Mouse (Mus musculus): ENCODE measurements at regions not wholly inside any gene's neighbourhood (a gene's known extent, or its start where the extent isn't known, plus 50 kb on each side); places are given as distances from the start of the nearest gene placed in this dataset.

DNA sequence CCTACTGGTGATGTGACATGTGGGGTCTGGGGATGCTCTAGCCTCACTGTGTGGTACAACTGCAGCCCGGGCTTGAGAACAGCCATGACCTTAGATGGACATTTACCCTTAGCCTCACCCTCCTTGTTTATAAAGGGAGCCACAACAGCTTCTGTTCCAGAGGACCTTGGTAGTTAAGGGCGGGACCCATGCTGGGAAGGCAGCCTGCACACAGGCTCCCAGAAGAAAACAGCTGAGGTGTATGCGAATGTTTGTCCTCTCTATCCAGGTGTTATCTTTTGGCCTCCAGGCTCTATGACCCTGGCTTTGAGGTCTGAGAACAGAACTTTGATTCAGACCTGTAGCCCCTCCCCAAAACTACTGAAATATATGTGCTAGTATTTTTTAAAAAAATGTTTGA, 102.1 kb upstream of the Mki67 start:
- no peak for DNase-seq (ENCODE audit: low read depth, low spot score)

DNA sequence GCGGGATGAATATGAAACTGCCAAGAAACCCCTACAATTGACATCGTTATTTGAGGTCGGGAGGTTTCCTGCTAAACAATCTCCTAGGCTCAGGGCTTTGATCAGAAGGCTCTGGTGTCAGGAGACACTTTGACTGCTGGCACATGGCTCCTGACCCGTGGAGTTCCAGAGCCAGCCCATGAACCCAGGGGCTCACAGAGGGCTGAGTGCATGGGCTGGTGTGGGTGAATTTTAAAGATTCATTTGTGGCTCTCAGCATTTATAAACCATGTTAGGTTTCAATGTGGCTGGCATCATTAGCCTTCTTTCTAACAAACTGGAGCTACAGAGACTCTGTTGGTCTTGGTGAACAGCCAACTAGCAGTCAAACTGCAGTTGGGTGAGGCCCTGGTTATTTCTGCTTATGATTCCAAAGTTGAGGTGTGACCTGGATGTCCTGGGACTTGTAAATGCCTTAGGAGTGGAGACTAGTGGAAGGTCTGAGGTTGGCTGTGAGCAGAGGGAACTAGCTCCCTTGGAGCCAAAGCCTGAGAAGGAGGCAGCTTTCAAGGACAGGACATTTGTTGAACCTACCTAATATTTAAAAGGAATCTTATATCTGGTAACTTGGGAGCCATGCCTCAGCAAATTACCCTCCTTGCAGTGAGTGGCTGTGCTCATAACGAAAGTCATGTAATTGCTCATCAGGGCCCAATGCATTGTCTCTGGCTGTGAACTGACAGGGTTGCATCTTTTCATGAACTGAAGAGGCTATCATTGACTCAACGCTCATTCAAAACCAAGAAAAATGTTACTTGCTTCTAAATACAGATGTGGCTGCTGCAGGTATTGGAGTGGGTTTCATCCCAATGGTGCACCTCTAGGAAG, 108.0 kb upstream of the Mki67 start:
- no peak for DNase-seq (ENCODE audit: low read depth, low spot score)

DNA sequence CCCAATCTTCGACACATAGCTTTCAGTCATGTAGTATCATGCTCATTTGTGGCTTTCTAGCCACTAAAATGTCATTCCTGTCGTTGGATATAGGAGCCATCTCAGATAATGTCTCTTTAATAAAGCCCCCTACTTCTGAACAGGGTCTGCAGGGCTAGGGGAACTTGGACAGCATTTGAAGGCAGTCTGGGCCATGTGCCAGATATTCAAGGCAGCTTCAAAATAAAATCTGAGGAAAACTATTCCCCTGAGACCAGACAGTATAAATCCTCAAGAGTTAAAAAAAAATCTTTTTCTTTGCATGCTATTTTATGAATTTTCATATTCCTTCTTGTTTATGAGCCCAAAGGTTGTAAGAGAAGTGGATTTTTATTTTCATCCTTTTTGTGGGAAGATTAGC, 113.1 kb upstream of the Mki67 start:
- no peak for DNase-seq (ENCODE audit: low read depth, low spot score)

DNA sequence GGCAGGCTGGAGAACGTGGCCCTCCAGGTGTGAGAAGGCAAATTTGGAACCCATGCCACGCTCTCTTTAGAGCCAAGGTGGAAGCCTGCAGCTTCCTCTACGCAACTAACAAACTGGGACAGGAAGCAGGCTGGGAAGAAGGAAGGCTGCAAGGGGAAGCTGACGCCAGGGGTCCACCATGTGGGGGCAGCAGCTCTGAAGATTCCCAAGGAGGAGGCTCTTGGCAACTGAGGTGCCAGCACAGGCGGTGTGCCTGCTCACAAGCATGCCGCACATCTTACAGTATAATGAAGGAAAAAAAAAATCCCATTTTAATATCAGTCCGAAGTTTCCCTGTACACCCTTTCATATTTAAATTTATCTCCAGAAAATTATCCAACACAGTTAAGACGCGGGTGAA, 117.3 kb upstream of the Mki67 start:
- DNase-seq (ENCODE audit: low read depth, low spot score) = no peak

DNA sequence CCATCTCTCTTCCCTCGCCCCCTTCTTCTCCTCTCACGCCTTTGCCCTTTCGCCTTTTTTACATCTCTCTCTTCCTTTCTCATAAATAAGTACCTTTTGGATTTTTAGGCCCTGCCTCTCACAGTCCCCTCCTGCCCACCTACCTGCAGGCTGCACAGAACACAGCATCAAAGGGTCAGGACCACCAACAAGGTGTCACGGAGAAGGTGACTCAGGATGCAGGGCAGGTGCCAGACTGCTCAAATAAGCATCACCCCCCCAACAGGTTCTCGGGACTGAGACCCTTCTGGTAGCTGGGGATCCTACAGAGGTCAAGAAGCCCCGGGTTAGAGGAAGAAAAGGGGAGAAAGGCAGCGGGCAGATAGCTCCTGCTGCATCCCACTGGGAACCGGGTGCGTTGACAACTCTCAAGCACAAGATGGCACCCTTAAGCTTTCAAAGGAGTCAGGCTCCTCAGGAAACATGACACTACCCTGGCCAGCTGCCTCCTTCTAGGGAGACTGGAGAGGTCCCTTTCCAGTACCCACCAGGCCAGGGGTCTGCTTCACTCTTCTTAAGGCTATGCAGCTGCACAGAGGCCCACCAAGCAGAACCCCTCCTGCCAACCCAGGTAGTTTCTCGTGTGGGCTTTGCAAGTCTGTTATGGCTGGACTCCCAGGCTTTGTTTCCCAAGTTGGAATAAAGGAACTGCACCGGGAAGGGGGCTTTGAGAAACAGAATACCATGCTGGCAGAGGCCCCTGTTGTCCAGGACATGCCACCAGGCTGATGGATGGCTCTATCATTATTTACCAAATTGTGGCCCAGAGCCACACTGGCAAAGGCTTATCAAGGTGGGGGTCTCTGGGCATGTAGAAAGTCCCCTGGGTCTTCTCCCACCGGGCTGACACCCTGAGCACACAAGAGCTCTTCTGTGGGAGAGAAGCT, 120.9 kb upstream of the Mki67 start:
- DNase-seq (ENCODE audit: low read depth, low spot score) = peak; percentile 66

DNA sequence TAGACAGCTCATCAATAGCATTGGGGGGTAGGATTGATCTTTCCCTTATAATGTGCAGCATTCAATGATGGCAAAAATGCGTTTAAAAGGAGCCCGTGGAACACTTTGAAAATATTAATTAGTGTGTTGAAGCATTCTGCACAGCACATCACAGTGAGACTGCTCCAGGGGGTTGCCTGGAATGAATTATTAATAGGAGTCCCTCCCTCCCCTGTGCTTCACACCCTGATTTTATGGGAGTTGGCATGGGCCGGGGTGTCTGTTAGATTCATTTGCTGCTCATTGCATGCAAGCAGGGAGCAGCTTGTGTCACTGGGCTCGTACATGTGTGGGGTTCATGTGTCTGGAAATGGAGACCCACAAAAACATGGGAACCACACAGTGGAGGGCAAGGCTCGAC, 127.9 kb upstream of the Mki67 start:
- DNase-seq (ENCODE audit: low read depth, low spot score) = no peak

DNA sequence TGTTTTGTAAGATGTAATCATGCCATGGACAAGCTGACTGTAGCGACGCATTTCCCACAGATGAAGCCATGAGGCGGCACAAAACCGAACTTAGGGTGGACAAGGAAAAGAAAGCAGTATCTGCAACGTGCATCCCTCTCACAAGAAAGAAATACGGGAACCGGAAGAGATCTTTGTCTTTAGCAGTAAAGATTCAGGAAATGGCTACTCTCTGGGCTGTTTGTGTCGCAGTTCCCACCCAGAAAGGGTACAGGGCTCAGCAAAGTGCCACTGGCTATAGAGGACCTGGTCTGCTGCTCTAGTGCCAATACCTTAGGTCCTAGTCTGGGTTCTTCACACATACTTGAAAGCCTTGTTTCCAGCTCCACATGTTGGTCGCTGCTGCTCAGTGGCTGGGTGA, 131.1 kb upstream of the Mki67 start:
- DNase-seq (ENCODE audit: low read depth, low spot score) = no peak

DNA sequence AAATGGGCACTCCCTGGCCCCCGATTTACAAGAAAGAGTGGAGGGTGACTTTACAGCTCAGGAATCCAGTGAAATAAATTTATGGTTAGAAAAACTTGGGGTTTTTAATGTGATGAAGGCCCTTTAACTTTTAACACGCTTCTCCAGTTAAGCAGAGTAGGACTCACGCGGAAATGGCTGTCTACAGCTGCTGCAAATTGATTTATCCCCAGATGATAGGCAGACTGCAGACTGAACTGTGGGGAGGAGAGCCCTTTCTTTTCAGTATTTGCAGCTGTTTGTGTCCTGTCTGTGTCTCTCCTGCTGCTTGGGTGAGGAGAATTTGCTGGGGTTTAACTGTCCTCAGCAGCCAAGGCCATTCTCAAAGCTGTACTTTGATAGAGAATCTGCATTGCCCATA, 132.0 kb upstream of the Mki67 start:
- no peak for DNase-seq (ENCODE audit: low read depth, low spot score)

DNA sequence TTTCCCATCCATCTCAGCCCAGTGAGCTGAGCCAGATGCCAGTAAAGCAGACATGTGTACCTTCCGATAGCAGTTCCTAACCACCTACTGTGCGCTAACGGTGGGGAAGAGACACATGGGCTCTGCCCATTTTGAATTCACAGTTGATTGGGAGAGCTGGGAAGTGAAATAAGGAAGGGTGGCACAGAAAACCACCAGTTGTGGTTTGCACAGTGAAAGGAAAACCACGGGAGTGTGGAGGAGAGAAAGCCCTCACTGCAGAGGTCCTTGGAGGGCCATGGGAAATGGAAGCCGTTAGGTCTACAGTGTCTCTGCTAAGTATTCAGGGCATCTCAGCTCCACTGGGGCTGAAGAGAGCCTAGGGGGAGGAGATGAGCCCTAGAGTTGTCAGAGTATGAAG, 132.7 kb upstream of the Mki67 start:
- no peak for DNase-seq (ENCODE audit: low read depth, low spot score)

DNA sequence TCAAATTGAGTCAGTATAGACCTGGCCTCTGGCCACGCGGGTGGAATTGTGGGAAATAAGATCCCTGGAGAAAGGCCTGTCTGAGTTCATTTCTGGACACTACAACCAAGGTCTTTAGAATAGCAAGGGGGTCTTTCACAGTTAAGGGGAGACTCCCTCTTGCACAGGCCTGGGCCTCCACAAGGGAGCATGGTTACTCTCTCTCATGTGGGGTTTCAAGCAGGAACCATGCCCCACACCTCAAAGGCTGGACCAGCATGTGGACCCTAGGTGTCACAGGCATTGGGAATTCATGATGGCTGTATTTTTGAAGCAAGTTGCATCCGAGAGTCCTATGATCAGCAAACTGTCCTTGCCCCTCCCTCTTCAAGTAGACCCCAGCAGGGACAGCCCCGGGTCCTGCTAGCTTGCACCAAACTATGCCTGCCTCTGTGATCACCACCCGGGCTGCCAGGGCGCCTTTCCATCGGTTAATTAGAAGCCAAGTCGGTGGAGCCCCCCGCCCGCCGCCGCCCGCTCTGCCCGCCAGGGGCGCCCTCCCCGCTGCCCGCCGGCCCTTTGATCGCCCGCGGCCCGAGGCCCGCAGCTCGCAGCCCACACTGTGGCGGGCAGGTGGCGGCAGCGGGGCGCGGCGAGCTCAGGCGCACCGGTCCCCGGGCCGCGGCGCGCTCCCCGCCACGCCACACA, 137.1 kb upstream of the Mki67 start:
- DNase-seq (ENCODE audit: low read depth, low spot score) = no peak

DNA sequence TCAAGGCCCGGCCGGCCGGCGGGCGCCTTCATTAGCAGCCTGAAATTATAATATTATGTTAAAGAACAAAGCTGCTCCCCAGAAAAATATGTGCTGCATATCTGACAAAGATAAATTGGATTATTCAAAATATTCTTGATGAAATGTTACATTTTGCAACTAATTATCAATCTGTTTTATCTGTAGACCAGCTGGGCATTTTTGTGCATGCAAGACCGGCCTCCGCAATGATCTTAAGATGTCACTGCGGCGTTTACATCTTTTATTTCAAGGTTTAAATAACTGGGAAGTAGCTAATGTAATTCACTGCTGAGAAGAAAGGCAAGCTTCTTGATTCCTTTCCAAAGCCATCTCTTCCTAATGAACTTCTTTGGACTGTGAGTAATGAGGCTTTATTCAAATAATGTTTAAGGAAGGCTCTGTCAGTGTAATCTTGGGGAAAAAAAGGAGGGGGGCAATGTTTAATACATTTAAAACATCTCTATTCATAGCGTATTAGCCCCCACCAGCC, 137.7 kb upstream of the Mki67 start:
- peak; percentile 24 for DNase-seq (ENCODE audit: low read depth, low spot score)

DNA sequence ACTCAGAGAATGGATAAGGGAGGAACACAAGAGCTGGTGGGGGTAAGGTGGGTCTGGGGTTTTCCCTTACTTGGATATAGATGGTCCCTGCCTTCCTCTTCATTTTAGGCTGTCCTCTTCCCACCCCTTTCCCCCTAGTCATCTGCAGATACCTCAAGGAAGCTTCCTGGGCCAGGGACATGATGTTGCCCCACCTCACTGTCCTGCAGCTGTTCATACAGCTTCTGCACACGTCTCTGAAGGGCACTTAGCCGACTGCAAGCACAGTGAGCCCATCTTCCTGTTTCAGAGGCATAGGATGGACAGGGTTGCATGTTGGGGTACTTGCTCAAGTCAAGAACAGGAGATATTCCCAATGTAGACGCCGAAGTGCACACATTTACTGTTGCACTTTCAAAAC, 144.1 kb upstream of the Mki67 start:
- DNase-seq (ENCODE audit: low read depth, low spot score) = no peak

DNA sequence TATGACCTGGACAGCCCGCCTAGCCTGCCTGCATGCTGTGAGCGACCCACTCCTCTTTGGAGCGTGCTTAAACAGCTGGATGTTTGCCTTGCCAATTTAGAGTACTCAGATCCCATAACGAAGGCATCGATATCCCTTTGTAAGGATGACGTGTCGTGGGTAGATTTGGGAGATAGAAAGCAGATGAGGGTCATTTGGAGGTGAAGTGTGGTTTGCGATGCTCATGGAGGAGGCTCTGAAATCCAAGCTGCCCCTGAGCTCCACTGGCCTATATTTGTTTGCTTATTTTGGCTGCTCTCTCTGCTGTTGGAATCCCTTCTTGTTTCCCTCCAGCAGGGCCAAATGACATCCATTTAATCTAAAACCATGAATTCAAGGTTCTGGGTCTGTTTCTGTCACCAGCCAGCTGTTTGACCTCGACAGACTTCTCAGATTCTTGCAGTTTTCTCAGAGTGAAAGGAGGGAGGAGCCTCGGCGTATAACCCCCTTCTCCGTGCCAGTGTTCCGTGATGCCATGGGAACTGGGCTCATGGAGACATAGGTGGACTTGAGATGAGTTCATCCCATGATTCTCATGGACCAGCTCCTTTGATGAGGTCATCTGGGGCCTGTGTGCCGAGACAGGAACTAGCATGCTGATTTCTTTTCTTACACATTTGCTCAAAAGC, 144.7 kb upstream of the Mki67 start:
- no peak for DNase-seq (ENCODE audit: low read depth, low spot score)

DNA sequence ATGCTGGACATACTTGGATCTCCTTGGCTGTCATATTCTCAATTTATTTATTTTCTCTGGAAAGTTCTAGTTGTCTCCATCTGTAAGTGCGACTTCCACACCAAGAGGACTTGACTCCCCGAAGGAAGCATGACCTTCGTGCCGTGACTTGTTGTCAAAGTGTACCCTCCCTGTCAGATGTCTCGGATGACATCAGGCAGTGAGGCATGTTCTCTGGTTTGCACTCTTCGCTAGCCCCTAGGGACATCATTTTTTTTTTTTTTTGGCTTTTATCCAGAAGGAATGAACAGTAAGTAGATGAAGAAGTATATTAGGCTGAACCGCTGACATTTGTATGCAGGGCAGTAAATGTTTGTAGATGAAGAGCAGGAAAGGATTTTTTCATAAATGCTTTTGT, 145.2 kb upstream of the Mki67 start:
- no peak for DNase-seq (ENCODE audit: low read depth, low spot score)

DNA sequence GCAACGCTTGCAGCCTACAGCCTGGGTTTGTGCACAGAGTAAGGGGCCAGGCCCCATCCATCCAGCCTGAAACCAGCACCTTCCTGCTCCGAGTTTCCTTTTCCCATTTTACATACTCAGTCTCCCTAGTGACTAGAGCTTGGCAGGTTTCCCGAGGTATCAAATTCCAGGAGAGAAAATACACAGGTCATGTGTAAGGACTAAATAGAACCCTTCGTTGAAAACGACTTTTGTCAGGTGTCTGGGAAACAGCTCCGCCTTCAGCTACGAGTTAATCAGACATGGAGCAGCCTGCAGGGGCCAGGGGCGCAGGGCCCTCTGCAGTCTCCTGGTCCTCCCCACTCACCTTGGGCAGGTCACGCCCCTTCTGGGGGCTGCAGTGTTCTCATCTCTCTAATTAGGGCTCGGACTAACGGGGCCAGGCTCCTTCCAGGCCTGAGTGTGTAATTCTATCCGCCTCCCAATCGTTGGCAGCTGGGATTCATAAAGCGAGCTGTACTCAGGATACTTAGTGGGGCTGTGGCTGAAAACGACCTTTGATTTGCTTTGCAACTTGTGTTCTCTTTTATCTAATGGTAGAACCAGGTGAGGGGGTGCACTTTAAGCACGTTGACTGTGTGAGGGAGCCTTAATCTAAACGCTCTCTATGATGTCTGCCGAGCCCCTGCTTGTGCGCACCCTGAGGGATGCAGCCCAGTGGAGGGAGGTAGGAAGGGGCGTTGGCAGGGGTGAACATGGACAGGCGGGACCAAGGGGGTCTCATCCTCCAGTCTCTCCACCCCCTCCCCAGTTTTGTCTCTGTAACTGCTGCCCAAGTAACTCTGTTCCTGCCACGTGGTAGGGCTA, 147.6 kb upstream of the Mki67 start:
- DNase-seq (ENCODE audit: low read depth, low spot score) = no peak

DNA sequence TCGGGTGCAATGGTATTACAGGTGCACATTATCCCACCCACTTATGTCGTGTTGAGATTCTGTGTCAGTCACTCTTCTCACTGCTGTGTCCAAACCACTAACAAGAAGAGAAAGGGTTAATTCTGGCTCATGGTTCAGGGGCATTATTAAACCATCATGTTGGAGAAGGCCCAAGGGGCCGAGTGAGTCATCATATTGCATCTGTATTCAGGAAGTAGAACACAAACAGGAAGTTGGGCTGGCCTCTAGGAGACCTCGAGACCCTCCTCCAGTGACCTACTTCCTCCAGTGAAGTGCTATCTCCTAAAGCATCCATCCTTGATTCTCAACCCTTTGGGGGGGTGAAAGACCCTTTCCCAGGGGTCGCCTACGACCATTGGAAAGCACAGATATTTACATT, 154.8 kb upstream of the Mki67 start:
- DNase-seq (ENCODE audit: low read depth, low spot score) = no peak

DNA sequence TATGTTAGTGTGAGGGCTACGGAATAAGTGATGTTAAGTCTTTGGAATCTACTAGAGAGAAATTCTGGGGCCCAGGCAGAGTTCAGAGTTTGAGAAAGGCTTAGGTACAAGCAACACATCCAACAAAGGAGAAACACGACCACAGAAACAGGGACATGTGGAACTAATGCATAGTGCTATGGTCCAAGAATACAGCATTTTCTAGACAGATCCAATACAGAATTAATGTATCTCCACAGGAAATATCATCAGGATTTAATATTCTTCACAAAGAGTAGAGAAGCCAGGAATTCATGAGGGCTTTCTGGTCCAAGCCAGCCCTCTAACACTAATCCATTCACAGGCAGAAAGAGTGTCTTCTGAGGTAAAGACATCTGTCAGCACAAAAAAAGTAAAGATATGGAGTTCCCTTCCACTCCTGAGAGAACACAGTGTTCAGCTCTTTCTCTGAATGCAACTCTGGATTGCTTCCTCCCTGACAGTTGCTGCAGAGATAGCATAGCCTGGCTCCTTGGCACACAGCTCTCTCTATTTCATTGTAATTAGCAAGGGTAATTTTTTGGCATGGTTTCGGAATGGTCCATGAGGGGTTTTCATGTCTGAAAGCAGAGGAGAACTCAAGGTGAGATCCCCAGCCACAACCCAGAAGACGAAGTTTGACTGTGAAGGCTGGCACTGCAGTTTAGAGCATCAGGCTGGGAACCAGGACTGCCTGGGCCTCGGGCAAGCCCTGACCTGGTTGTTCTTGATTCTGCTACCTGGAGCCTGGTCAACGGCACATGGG, 161.1 kb upstream of the Mki67 start:
- DNase-seq (ENCODE audit: low read depth, low spot score) = no peak

DNA sequence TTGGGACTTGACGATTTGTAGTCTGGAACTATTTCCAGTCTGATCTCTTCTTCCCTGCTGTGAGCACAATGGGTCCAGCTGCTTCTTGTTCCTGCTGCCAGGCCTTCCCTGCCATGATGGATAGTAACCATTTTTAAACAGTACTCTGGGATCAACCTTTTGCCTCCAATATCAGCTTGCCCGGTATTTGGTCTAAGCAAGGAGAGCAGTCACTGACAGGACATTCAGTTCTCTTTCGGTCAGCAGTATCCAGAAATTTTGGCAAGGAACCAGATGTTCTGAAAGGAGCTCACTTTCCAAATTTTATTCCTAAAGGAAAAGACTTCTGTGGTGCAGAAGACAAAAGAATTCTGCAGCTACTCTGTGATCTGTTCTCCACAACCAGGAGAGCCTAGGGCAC, 162.6 kb upstream of the Mki67 start:
- DNase-seq (ENCODE audit: low read depth, low spot score) = no peak

DNA sequence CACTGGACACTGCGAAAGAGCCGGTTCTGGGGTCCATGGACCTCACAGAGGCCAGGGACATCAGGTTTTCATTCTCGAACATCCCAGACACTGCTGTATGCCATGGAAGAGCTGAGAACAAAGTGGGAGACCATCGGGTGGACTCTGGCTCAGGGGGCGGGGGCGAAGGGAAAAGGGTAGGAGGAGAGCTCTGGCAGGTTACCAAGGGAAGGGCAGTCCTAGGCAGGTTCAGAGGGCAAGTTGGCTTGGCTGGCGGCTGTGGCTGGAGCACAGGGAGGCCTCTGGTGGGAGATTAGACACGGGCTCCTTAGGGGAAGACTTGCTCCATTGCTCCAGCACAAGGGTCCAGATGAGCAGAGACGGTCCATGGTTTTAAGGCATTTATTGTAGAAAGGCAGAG, 164.3 kb upstream of the Mki67 start:
- no peak for DNase-seq (ENCODE audit: low read depth, low spot score)

DNA sequence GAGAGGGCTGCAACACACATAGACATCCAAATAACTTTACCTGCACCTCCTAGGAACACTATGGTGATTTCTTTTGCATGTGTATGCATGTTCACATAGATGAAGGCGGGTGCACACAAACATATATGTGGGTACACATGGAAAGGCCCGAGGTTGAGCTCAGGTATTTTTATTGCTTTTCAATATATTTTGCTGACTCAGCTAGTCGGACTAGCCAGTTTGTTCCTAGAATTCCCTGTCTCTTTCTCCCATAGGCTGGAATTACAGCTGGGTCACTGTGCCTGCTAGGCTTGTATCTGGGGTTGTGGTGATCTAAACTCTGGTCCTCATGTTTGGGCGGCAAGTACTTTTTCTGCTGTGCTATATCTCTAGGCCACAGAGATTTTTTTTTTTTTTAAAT, 166.1 kb upstream of the Mki67 start:
- no peak for DNase-seq (ENCODE audit: low read depth, low spot score)
